Mouse (Mus musculus) myocyte (in vitro differentiated cells): Measurements from ENCODE around the gene Trim16. TPM values are rescaled to one million over a fixed set of nuclear protein-coding genes. Genes with fewer than 3 reads are reported as not detected.

Experiments
- H3K27me3 ChIP-seq: one replicate; pipeline ENCODE4 v1.6.1; 2011; ENCODE audit not compliant: control insufficient read depth, insufficient read depth, insufficient read length
- H3K36me3 ChIP-seq: one replicate; pipeline ENCODE4 v1.6.1; 2011; ENCODE audit not compliant: control insufficient read depth, insufficient read depth
- H3K4me2 ChIP-seq: one replicate; pipeline ENCODE4 v1.6.1; 2011; ENCODE audit warnings: low read depth, control low read depth
- H3K4me3 ChIP-seq: one replicate; pipeline ENCODE4 v1.5.1; 2011; ENCODE audit warnings: mild to moderate bottlenecking, control low read depth, moderate library complexity
- H3K79me2 ChIP-seq: one replicate; pipeline ENCODE4 v1.6.1; 2011; ENCODE audit not compliant: control insufficient read depth, insufficient read depth
- H3ac ChIP-seq: one replicate; pipeline ENCODE4 v1.6.1; 2011; ENCODE audit not compliant: control insufficient read depth, insufficient read length
- CEBPB ChIP-seq: IDR thresholded peaks from 2 replicates; pipeline ENCODE4 v1.6.1; 2011; ENCODE audit warnings: mild to moderate bottlenecking, moderate library complexity; ENCODE audit not compliant: poor library complexity, insufficient read depth, severe bottlenecking
- E2F4 ChIP-seq: IDR thresholded peaks from one replicate; pipeline ENCODE4 v1.6.1; 2011; ENCODE audit warnings: mild to moderate bottlenecking, control low read depth, moderate library complexity; ENCODE audit not compliant: insufficient read depth
- MAX ChIP-seq: IDR thresholded peaks from one replicate; pipeline ENCODE4 v1.6.1; 2011; ENCODE audit warnings: low read depth, mild to moderate bottlenecking, control low read depth
- MYOD1 ChIP-seq, 3 experiments: IDR thresholded peaks; one replicate each; pipeline ENCODE4 v1.6.1; 2011; ENCODE audit warnings: control low read depth in 2 of 3, low read depth in 2 of 3, mild to moderate bottlenecking in 2 of 3, moderate library complexity in 1 of 3; ENCODE audit not compliant: insufficient read length in 2 of 3, control insufficient read depth in 1 of 3
- MYOG ChIP-seq, 3 experiments: IDR thresholded peaks; one replicate each; pipeline ENCODE4 v1.6.1; 2011; ENCODE audit warnings: control low read depth in 2 of 3, low read depth in 2 of 3, mild to moderate bottlenecking in 2 of 3; ENCODE audit not compliant: insufficient read length in 2 of 3, control insufficient read depth in 1 of 3, insufficient read depth in 1 of 3
- POLR2A ChIP-seq: IDR thresholded peaks from one replicate; pipeline ENCODE4 v1.6.1; 2011; ENCODE audit warnings: low read depth, mild to moderate bottlenecking, control low read depth, moderate library complexity; ENCODE audit not compliant: insufficient read length
- POLR2AphosphoS2 ChIP-seq: IDR thresholded peaks from one replicate; pipeline ENCODE4 v1.6.1; 2011; ENCODE audit warnings: low read depth, control low read depth; ENCODE audit not compliant: insufficient read length
- REST ChIP-seq: IDR thresholded peaks from one replicate; pipeline ENCODE4 v1.6.1; 2011; ENCODE audit warnings: mild to moderate bottlenecking, control low read depth, moderate library complexity; ENCODE audit not compliant: insufficient read depth, insufficient read length
- SRF ChIP-seq: IDR thresholded peaks from one replicate; pipeline ENCODE4 v1.6.1; 2011; ENCODE audit warnings: low read depth; ENCODE audit not compliant: control insufficient read depth, insufficient read length
- TCF12 ChIP-seq: IDR thresholded peaks from one replicate; pipeline ENCODE4 v1.6.1; 2011; ENCODE audit warnings: mild to moderate bottlenecking, control low read depth; ENCODE audit not compliant: poor library complexity, insufficient read depth, severe bottlenecking
- TCF3 ChIP-seq: IDR thresholded peaks from one replicate; pipeline ENCODE4 v1.6.1; 2011; ENCODE audit warnings: low read depth, control low read depth; ENCODE audit not compliant: insufficient read length
- USF1 ChIP-seq: IDR thresholded peaks from one replicate; pipeline ENCODE4 v1.6.1; 2011; ENCODE audit warnings: low read depth, mild to moderate bottlenecking, control low read depth, moderate library complexity
- polyA plus RNA-seq: library from polyadenylated mRNA; unstranded; fragments of >200 nt; fragmentation: generic; extraction: Trizol; gene quantifications from one replicate; pipeline ENCODE4 v1.2.1, GENCODE M21; 2012; ENCODE audit warnings: missing spikeins

Gene Trim16
- polyA plus RNA-seq, 1 experiment: 16.9 TPM

DNA sequence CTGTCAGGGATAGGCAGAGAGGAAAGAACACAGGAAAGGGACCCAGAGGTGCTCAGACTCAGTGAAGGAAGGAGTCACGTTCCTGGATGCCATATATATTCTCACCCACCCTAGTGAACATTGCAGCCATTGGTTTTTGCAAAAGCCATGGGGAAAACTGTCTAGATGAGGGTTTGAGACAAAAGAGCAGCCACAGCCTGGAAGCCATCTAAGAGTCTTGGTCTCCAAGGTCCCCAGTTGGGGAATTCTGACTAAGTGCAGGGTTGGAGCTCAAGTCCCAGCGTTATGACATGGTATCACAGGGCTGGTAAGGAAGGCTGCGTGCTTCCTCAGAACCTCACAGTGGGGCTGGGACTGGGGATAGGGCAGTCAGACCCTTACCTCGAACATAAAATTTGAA, 45.5 kb downstream of the Trim16 start:
- Histone ChIP-seq H3K27me3 (peaks cover 26% of the 10 kb centered on the region), H3ac (no peak overlapping the region), H3K36me3 (no peaks in the 10 kb centered on the region), H3K4me3 (no peak overlapping the region), H3K79me2 (no peaks in the 10 kb centered on the region), H3K4me2 (no peak overlapping the region)
- TF ChIP-seq SRF: no peak
- no peak for TF ChIP-seq TCF12
- no peak for TF ChIP-seq MAX
- TF ChIP-seq USF1: no peak
- TF ChIP-seq TCF3: no peak
- TF ChIP-seq E2F4: no peak
- no peak for TF ChIP-seq POLR2A
- no peak for TF ChIP-seq MYOD1 (IDR thresholded peaks at IDR 0.05; ENCODE audit: control insufficient read depth in 1 of 3, insufficient read length in 2 of 3, low read depth in 2 of 3)
- no peak for TF ChIP-seq POLR2AphosphoS2
- TF ChIP-seq MYOG (IDR thresholded peaks at IDR 0.05; ENCODE audit: control insufficient read depth in 1 of 3, insufficient read depth in 1 of 3, insufficient read length in 2 of 3, low read depth in 2 of 3): no peak
- TF ChIP-seq CEBPB: no peak
- no peak for TF ChIP-seq REST

DNA sequence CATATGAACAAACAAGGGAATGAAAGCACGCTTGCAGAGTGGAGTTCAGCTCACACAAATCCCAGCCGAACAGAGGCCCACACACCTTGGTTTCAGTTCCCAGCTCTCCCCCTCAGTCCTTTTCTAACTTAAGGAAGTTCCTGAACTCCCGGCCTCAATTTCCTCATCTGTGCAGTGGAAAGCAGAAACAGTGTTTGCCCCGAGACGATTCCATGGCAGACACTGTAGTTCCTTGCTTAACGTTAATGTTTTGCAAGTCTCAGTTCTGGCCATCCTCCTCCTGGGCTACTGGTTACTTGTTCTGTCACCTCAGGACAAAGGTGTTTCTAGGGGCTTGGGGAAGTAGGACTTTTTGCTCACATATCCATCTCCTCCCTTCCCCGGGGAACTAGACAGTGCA, 46.7 kb downstream of the Trim16 start:
- Histone ChIP-seq H3ac (no peak overlapping the region), H3K36me3 (no peaks in the 10 kb centered on the region), H3K79me2 (no peaks in the 10 kb centered on the region), H3K27me3 (peaks cover 18% of the 10 kb centered on the region), H3K4me2 (no peak overlapping the region), H3K4me3 (no peak overlapping the region)
- TF ChIP-seq MYOD1 (IDR thresholded peaks at IDR 0.05; ENCODE audit: control insufficient read depth in 1 of 3, insufficient read length in 2 of 3, low read depth in 2 of 3) (no peak), REST (no peak), MAX (no peak), SRF (no peak), CEBPB (no peak), E2F4 (no peak), TCF3 (no peak), TCF12 (no peak), USF1 (no peak), MYOG (IDR thresholded peaks at IDR 0.05; ENCODE audit: control insufficient read depth in 1 of 3, insufficient read depth in 1 of 3, insufficient read length in 2 of 3, low read depth in 2 of 3) (no peak), POLR2AphosphoS2 (no peak), POLR2A (no peak)

- no peak overlapping the region for H3K4me2 ChIP-seq
- TF ChIP-seq REST: no peak
- no peak for TF ChIP-seq TCF3
- no peak for TF ChIP-seq POLR2AphosphoS2
- H3K27me3 ChIP-seq: peaks cover 10% of the 10 kb centered on the region
- no peak overlapping the region for H3K4me3 ChIP-seq
- no peaks in the 10 kb centered on the region for H3K79me2 ChIP-seq
- no peaks in the 10 kb centered on the region for H3K36me3 ChIP-seq
- H3ac ChIP-seq: no peak overlapping the region
These were observed 49.2 kb downstream of the Trim16 start for GRCm38 (mm10) chr11:62869201-62869600.

GRCm38 (mm10) chr11:62869715-62870371, 49.8 kb downstream of the Trim16 start:
- Histone ChIP-seq H3ac (no peak overlapping the region), H3K4me2 (no peak overlapping the region), H3K79me2 (no peaks in the 10 kb centered on the region), H3K4me3 (no peak overlapping the region), H3K27me3 (peaks cover 10% of the 10 kb centered on the region), H3K36me3 (no peaks in the 10 kb centered on the region)
- TF ChIP-seq MYOG (IDR thresholded peaks at IDR 0.05; ENCODE audit: control insufficient read depth in 1 of 3, insufficient read depth in 1 of 3, insufficient read length in 2 of 3, low read depth in 2 of 3): no peak
- no peak for TF ChIP-seq SRF
- TF ChIP-seq MAX: no peak
- TF ChIP-seq POLR2AphosphoS2: no peak
- TF ChIP-seq USF1: no peak
- TF ChIP-seq TCF3: no peak
- no peak for TF ChIP-seq POLR2A
- no peak for TF ChIP-seq E2F4
- TF ChIP-seq MYOD1 (IDR thresholded peaks at IDR 0.05; ENCODE audit: control insufficient read depth in 1 of 3, insufficient read length in 2 of 3, low read depth in 2 of 3): no peak
- no peak for TF ChIP-seq TCF12
- no peak for TF ChIP-seq REST
- TF ChIP-seq CEBPB: no peak

DNA sequence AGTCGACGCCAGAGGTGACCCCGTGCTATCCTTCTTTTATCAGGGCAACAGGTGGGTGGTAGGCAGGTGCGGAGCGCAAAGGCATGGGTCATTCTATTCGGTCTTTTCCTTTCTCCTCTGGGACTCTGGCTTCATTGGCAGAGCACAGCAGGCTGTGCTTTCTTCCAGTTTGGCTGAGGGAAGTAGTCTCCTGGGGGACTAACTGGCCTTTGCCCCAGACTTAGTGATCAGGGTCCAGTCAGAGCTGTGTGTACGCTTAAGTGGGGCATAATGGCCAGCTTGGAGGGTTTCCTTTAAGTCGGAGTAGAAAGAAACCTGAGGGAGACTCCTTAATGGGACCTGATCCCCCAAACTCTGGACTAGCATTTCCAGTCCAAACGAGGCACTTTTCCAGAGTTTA, 53.4 kb downstream of the Trim16 start:
- TF ChIP-seq CEBPB (no peak), TCF12 (no peak), MAX (no peak), MYOD1 (IDR thresholded peaks at IDR 0.05; ENCODE audit: control insufficient read depth in 1 of 3, insufficient read length in 2 of 3, low read depth in 2 of 3) (no peak), E2F4 (no peak)
- Histone ChIP-seq H3K36me3 (no peaks in the 10 kb centered on the region), H3K4me2 (no peak overlapping the region), H3ac (no peak overlapping the region), H3K27me3 (peaks cover 4% of the 10 kb centered on the region), H3K79me2 (no peaks in the 10 kb centered on the region), H3K4me3 (no peak overlapping the region)
